In the genomic region with DNA sequence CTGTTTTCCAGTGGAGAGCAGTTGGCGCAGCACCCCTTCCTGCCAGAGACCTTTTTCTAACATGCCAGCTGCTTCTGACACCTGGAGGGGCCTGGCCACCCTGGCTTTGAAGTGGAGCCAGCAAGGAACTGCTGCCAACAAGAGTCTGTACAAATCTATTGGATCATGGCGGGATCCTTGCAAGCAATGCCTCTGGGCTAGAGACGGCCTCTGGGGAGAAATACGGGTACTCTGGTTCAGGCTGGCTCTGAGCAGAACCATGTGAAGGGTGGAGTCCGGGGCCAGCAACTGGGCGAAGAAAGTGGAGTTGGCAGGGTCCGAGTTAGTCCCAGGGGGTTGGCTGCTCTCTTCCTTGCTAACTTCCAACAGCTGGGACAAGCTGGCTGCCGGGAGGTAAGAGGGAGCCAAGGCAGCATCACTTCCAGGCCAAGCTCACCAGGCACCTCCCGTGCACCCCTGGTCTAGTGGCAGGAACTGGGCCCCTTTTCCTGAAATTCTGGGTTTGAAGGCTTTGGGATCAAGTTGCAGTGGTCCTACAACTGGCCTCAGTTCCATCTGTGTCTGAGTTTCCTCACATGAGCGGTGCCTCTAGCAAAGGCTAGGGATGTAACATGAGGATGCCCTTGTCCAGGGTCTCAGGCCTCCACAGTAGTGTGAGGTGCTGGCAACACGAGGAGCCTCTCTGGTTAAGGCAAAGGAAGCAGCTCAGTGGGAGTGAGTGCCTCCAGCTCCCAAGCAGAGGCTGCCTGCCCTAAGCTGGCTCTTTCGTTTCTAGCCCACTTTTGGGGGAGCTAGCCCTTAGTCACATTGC, we compare ENCODE assay signal across 9 mouse cellular contexts. TPM values are rescaled to one million over a fixed set of nuclear protein-coding genes. Genes with fewer than 3 reads are reported as not detected.
DNase-seq lines count a peak whose midpoint lies in the region; ATAC-seq lines count a peak whose summit lies in the region.
"Had no signal": no experiment of that assay in that cellular context is flagged by ENCODE, and none has a peak within 500 bp of the region (broad histone marks: within the 10 kb centered on the region; RNA-seq: fewer than 3 reads in every experiment).

No protein-coding gene starts in this region.

- no peak for ATAC-seq in heart, embryonic 12.5 days (ENCODE audit: insufficient number of reproducible peaks, low FRiP score)

- no peak overlapping the region for H3K27ac ChIP-seq in heart, embryonic 12.5 days (ENCODE audit: poor library complexity, severe bottlenecking)

- no peaks in the 10 kb centered on the region for H3K27me3 ChIP-seq in heart, embryonic 12.5 days (replicated peaks)

- peaks cover 22% of the 10 kb centered on the region for H3K4me1 ChIP-seq in heart, embryonic 12.5 days (replicated peaks)

- no peaks in the 10 kb centered on the region for H3K36me3 ChIP-seq in heart, embryonic 12.5 days

- WGBS in heart, embryonic 12.5 days: 69% methylated on average over 12 of the region's 12 CpGs

- peak; percentile 97 for DNase-seq in heart, adult 11 months
- peak; percentile 35 for DNase-seq in urinary bladder, postnatal 14 days (ENCODE audit: low spot score)
- DNase-seq in urinary bladder, postnatal 25 days (ENCODE audit: low spot score): no peak
- DNase-seq in heart, postnatal 4 days: peak; percentile 51
- DNase-seq in retina, postnatal 1 day: no peak
- DNase-seq in natural killer cell, adult 2 months (ENCODE audit: low spot score in 2 of 2): no peak
- DNase-seq in spleen, adult 12 weeks (ENCODE audit: low spot score): no peak

- H3K9me3 ChIP-seq in heart, embryonic 12.5 days (replicated peaks): no peaks in the 10 kb centered on the region

- no peak overlapping the region for H3K4me3 ChIP-seq in heart, embryonic 12.5 days

- no peak overlapping the region for H3K9ac ChIP-seq in heart, embryonic 12.5 days

- H3K4me2 ChIP-seq in heart, embryonic 12.5 days: no peak overlapping the region

RNA-seq across cellular contexts. Expression of a gene that starts 26.6 kb away (rescaled TPM):
- polyA plus RNA-seq in heart, embryonic 12.5 days (2016; fragmentation: Nextera tagmentation; extraction: Ambion mirVana): 73.9 and 74.2 TPM in 2 replicates
- total RNA-seq in heart, postnatal 4 days (2021): 10 to 100 TPM; 64.1 to 67.4 TPM

RNA-seq across cellular contexts. Expression of a gene that starts 35.6 kb away (rescaled TPM):
- polyA plus RNA-seq in heart, embryonic 12.5 days (2016; fragmentation: Nextera tagmentation; extraction: Ambion mirVana): 30.4 and 31.9 TPM in 2 replicates
- 10 to 100 TPM; 90.5 to 99.5 TPM for total RNA-seq in heart, postnatal 4 days (2021)
- total RNA-seq: neutrophil, adult 5-6 weeks had no signal

RNA-seq across cellular contexts. Expression of a gene that starts 54.6 kb away (rescaled TPM):
- 7.5 and 7.7 TPM in 2 replicates for polyA plus RNA-seq in heart, embryonic 12.5 days (2016; fragmentation: Nextera tagmentation; extraction: Ambion mirVana)
- total RNA-seq in heart, postnatal 4 days (2021): 1 to 10 TPM; 5.0 to 5.1 TPM

Comparison
In these comparisons a context has a peak if more than half of its experiments do, and no peak if none do; other contexts are left out.
1. DNase-seq: peak in heart, adult 11 months (single experiment), urinary bladder, postnatal 14 days (single experiment) and heart, postnatal 4 days (single experiment); none in urinary bladder, postnatal 25 days (single experiment), retina, postnatal 1 day (single experiment), natural killer cell, adult 2 months (0 of 2) and spleen, adult 12 weeks (single experiment).